Mouse (Mus musculus) T-helper 1 cell (primary cell): Measurements from ENCODE around the gene D1Ertd622e.

Experiments used
- in situ Hi-C: fragments of 300-600 bp; cut with MboI, MseI; formaldehyde crosslinking; loops from one replicate; pipeline ENCODE4 v1.15.1; 2025; ENCODE audit warnings: high pct_unique_total_duplicates

The D1Ertd622e gene

DNA sequence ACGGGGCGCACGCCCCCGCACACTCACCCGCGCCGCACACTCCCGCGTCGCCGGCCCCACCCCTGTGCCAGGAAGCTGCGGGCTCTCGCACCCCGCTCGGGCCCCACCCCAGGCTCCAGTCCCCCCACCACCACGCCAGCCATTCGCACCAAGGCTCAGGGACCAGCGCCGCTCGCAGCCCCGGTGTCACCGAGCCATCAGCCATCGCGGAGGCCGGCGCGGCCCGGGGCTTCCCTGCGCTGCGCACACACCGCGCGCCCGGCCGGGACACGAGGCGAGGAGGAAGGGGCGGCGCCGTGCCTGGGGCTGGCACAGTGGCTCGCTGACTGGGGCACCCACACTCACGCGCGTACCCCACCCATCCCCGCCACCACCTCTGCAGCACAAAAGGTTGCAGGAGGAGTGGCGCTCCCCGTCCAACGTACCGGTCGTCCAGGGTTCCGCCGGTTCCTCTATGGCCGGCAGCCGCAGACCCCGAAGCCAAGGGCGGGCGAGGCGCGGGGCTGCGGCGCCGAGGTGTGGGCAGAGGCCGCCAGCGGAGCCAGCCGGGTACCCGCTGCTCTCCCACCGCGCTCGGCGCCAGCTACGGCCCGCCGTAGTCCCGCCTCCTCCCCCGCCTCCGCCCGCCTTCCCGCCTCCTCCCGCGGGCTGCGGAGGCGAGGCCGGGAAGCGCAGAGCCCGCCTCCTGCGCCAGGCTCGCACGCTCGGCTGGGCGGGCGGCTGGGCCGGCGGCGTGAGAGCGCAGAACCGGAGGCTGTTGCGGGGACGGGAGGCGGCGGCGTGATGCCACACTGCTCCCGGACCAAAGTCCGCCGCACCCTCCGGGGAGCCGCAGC lies at the start of gene D1Ertd622e:
Gene D1Ertd622e, minus strand, starts transcription at position 669 of the 836 bp plus-strand sequence.
- in situ Hi-C loops, result no loop called here

DNA sequence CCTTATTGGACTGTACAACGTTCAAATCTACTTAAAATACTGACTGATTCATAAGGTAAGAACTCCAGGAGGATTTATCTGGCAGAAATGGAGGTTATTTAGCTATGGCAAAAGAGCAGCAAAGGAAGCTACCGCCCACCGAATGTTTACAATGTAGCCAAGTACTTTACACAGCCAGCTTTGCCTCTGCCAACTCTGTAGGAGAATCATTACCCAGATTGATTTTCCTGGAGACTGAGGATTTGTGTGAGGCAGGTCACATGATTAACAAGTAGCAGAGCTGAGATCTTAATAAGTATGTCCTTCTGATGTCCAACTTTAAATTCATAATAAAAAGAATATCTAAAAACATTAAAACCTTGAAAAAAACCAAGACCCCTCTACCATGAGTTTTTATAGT lies 48.6 kb upstream of the D1Ertd622e start:
- in situ Hi-C loops, result no loop called here

DNA sequence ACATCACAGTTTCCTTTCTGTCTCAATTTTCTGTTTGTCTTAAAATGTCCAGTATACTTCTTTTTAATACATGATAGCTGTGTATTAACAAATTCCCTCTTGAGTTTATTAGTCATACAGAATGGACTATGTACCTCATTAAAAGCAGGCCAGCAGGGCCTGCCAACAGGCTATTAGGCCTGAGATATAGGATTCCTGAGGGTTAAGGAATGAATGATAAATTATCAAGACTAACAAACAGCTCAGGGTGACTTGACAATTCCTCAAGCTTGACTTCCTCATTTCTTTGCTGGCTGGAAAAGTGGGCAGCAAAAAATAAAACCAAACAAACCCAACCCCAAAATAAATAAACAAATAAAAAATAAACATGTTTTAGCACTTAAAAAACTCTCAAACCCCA lies 43.5 kb upstream of the D1Ertd622e start:
- in situ Hi-C loops, result no loop called here

DNA sequence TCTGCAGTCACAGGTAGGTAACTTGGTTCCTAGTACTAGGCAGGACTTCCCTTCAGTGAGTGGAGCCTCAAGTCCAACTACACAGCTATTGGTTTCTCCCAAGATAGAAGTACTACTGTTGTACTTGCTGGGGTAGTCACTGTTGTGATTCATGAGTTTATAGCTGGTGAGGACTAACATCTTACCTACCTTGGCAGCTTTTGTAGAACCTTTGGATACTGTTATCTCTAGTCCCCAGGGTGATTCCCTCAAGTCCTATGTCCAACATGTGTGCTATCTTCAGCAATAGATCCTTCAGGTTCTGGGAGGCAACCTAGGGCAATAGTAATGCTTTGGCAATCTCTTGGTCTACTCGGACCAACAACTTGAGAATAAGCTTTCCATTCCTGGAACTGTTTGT lies 42.8 kb upstream of the D1Ertd622e start:
- in situ Hi-C loops, result no loop called here

DNA sequence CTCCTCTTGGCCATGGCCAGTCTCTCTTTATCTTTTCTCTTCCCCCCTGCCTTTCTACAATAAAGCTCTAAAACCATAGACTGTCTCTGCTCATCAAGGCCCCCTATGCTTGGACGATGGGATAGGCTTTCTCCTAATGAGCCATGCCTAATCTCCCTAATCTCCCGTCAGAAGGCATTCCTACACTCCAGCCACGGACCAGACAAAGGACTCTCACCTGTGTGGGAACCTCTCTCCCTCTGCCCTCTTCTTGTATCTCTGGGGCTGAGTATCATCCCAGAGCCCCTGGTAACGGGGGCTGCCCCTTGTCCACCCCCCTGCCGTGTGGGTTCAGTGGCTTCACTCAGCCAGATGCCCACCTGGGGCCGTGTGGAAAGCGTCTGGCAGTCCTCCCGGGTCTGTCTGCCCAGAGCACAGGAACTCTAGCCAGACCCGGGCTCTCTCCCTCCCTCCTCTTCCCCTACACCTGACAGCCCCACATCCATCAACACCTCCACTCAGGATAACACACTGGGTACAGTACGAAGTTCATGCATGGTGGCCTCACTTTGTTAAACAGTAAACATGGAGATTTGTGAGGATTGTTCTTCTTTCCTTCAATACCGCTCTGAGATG lies 37.2 kb upstream of the D1Ertd622e start:
- in situ Hi-C loops, result no loop called here

DNA sequence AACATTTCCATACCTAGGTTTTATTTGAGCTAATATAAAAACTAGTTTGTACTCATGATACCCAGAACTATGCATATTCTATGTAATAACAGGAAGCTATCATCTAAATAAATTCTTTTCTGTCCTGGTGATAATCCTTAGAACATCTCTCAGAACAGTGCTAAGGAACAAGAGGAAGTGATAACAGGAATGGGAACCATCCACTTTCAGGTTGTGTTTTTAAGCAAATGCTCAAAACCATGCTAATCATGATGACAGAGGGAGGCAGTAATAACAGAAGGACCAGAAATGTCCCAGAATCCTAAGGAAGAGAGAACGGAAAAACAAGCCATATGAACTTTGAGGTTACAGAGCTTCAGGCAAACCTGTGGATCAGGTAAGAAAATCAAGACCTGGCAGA lies 35.4 kb upstream of the D1Ertd622e start:
- in situ Hi-C loops, result no loop called here

DNA sequence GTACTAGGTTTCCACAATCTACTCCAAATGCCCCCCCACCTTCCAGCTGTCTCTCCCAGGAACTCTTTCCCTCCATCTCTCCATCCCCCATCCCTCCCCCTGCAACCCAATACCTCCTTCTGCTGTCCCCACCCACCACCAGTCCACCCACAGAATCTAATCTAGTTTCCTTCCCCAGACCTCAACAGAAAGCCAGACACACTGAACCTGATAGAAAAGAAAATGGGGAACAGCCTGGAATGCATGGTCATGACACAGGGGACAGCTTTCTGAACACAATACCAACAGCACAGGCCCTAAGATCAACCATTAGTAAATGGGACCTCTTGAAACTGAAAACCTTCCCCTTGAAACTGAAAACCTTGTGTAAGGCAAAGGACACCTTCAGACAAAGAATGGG lies 32.0 kb upstream of the D1Ertd622e start:
- in situ Hi-C loops, result no loop called here

DNA sequence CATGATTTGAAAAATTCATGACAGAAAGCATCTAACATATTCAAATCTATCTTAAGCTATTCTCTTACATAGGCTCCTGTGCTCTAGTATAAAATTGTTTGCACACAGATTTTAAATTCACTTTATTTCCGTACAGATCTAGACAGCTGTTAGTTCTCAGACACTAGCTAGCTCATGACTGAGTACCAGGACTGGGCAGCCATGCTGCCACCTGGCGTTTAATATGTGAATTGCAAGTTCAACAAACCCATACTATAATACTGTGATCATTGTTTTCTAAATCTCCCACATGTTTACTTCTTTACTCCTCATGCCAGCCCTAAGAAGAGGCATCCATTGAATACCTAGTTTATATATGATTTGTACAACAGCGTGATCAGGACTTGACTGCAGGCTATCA lies 26.9 kb upstream of the D1Ertd622e start:
- in situ Hi-C loops, result no loop called here

DNA sequence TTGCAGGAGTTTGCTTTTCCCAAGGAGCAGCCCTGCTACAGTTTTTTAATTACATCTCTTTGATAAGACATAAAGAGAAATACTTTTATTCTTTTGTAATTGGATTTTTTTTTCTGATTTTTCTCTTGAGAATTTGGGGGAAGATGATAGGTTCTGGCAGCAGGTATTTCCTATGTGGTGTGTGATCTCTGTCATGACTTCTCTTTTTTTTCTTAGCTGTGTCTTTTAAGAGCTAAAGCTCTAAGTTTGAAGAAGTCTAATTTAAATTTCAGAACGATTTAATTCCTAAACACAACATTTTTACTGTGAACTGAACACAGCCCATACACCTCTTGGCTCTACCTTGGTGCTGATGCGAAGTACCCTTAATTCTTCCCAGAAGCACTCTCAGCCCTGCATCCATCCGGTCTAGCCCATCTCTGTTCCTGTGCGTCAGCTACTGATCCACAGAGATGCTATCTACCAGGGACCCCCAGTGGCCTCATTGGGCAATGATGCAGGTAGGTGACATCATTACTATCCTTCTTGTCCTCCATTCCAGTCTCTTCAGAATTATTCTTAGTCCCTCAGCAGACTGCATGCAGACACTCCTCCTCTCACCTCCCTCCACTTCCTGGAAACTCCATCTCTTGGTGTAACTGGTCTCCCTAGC lies 14.8 kb upstream of the D1Ertd622e start:
- in situ Hi-C loops, result loop anchor here (5.0 kb wide), 1 partner anchor 829 kb away; no protein-coding TSS in a partner anchor

DNA sequence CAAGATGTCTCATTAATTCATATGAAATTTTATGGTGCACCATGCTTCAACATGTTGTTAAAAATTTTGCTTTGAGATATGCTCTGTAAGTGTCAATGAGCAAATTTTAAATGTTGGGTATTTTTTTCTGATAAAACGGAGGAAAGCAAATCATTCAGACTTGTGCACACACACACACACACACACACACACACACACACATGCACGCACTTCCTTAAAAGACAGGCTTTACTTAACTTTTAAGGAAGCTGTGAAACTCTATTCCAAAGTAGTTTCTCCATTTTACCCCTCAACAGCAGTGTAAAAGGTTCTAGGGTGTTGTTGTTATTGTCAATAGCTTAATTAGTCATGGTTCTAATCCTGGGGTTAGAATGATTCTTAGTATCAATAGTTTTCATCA lies 14.2 kb upstream of the D1Ertd622e start:
- in situ Hi-C loops, result loop anchor here (5.0 kb wide), 1 partner anchor 829 kb away; no protein-coding TSS in a partner anchor

DNA sequence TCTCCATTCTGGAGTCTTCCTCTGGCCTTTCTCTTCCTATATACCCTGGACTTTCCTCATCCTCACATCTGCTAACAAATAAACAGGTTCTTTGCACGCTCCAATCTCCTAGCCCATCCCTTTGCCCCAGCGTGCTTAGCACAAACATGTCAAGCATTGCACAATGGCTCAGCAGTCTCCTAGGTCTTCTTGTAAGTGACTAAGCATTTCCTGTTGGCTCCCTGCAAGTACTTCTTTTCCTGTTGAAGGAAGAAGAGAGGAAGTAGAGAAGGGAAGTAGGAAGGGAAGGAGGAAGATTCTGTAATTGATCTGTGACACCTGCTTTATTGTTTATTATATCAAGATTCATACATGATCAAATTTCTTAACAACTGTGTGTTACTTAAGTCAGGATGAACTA lies 11.0 kb upstream of the D1Ertd622e start:
- in situ Hi-C loops, result no loop called here

DNA sequence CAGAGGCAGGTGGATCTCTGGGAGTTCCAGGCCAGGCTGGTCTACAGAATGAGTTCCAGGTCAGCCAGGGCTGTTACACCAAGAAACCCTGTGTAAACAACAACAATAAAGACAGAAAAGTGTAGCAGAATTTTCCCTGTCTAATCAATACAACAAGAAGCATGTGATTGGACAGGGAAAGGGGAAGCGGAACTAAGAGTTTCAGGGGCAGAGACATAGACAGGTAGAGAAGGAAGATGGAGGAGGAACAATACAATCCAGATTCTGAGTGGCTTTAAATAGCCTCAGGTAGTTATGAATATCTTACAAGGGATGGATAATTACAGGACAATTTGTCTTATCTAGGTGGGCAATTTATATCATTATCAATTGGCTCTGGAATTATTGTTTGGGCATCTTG lies 5.4 kb upstream of the D1Ertd622e start:
- in situ Hi-C loops, result no loop called here

DNA sequence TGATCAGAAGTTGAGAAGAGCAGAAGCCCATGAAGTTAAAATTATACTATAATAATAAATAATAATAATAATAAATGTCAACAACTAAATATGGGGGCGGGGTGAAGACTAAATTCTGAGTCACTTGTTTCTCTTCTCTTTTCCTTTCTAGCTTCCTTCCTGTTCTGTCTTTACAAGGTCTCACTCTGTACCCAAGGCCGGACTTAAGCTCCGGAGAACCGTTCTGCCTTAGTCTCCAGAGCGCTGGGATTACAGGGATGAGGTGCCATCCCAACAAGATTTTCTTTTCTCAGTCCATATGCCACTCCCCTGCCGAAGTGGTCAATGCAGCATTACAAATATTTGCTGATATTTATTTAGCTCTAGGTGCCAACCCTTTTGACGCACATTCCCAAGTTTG lies 450 bp upstream of the D1Ertd622e start:
- in situ Hi-C loops, result no loop called here

DNA sequence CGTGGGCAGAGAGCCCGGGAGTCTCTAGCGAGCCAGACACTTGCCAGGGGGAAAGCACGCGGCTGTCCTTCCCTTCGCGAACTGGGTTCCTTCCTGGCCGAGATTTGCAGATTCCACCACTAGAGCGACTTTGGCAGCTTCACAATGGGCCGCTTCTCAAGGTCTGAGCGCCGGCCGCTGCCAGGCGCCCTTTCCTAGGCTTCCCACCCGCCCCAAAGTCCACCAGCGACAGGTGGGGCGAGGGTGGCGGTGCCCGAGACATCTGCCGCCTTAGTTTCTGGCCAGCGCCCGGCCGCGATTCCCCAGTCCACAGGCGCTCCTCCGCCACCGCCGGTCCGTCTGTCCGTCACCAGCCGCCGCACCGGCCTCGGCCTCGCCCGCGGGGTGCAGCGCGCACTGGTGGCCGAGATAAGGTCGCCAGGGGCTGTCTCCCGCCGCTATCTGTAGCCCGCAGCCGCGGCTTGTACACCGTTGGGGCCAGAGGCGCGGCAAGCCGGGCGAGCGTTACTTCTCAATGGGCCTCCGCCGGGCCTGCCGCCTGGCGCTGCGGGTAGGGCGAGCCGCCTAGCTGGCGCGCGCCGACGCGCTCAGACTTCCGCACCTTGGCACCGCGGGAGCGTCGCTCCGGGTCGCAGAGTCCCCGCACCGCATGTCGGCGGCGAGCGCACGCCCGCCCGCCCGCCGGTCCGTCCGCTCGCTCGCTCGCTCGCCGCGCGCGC lies 1.0 kb downstream of the D1Ertd622e start:
- in situ Hi-C loops, result no loop called here

DNA sequence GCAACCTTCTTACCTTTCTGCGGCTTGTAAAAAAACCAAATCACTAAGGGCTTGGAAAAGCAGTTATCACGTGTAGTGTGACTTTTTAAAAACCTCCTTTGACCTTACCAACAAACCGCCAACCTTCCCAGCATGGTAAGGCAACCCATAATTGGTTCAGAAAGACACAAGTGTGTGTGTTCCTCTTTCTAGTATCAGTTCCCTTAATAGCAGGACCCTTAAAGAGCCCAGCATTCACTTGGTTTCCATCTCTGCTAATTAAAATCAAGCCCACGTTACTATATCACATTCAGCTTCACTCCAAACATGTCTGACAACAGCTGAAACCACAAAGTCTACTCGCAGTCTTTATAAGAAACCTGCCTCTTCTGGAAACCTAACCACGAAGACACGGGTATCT lies 2.5 kb downstream of the D1Ertd622e start:
- in situ Hi-C loops, result no loop called here

DNA sequence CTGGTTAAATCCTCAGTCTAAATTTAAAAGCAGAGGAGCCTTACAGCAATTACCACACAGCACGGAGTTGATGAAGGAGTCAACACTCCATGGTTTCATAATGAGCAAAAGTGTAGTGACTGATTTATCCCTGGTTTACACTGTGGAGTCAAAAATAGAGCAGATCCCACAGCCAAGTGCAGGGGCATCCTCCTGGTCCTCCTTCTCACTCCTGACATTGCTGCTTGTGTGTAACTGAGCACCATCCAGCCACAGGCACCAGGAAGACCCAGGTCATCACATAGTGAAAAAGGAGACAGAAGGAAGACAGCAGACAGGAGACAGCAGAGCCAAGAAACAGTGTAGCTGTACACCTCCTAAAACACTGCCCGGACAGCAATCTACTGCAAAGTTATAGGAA lies 4.1 kb downstream of the D1Ertd622e start:
- in situ Hi-C loops, result no loop called here

DNA sequence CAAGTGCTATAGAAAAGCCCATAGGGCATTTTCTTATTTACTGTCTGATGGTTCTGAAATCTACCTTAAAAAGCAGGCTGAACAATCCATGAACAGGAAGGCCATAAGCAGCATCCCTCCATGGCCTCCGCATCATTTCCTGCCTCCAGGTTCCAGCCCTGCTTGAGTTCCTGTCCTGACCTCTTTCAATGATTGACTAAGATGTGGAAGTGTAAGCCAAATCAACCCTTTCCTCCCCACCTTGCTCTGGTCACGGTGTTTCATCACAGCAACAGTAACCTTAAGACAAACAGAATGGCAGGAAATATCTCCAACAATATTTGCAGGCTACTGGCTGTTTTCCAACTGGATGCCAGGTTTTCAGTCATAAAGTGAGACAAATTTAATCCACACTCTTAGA lies 4.7 kb downstream of the D1Ertd622e start:
- in situ Hi-C loops, result no loop called here

DNA sequence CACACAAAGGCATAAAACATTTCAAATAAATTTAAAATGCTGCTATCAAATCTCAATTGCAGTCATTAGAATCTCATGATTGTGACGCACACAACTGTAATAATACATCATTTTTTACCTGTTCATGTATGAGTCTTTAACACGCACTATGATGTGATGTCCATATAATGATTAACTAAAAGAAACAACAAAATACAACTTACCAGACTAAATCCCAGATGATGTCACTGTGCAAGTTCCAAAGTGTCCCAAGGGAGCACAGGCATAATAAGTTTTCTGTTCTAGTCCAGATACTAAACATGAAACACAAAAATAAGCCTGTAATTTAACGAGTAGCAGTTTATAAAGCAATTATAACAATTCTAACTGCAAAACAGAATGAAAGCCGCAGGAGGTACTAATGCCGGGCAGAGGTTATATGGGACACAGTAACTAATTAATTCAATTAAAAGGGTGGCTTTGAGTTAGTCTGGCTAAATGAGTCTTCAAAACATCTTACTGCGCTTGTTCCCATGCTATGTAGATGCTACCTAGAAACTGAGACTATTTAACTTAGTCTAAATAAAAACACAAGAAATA lies 7.4 kb downstream of the D1Ertd622e start:
- in situ Hi-C loops, result no loop called here

DNA sequence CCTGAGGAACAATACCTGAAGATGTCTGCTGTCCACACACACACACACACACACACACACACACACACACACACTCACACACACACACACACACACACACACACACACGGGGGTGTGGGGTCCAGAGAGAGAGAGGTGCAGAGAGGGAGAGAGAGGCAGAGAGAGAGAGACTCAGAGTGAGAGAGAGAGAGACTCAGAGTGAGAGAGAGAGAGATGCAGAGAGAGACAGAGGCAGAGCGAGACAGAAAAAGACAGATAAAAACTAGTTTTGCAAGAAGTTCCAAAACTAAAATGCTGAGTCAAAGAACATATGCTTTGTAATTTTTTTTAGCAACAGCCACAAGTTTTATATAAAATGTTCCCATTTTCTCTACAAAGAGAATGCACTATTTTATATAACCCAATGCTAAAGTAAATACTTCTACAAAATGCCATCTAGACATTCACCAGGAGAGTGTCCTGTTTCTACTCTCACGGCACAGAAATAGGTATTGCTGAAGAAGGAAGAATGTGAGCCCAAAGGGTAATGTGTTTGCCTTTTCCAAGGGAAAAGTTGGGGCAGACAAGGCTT lies 11.2 kb downstream of the D1Ertd622e start:
- in situ Hi-C loops, result no loop called here

DNA sequence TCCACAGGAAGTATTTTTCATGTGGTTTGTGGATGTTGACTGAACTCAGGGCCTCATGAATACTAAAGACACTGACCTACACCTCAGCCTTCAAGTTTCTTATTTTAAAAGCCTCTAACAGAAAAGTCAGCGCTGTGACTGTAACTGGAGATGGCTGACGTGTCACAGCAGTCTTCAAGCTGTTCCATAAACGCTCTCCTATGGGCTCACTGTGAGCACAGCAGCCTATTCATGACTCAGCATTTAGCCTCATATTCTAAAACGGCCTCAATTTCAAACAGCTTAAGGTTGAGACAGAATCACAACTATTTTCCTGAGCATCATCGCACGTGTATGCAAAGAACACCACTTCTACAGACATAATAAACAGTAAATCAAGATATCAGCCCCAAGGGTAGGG lies 11.8 kb downstream of the D1Ertd622e start:
- in situ Hi-C loops, result no loop called here

DNA sequence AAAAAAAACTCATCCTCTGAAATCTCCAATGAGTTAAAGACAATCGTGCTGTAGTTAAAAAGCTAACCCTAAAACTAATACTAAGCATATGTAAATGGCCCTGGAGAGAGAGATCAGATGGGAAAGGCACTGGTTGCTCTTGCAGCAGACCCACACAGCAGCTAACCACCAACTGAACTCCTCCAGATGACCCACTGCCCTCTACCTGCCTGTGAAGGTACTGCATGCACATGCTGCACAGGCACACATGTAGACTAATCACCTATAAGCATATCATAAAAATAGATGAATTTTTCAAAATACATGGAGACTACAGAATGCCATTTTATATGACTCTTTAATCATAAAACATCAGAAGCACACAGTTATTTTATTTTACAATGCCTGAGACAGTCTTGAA lies 14.8 kb downstream of the D1Ertd622e start:
- in situ Hi-C loops, result no loop called here
